Mouse (Mus musculus) forebrain, embryonic 13.5 days (tissue): ENCODE results near the gene Camsap2. TPM values are rescaled to one million over a fixed set of nuclear protein-coding genes. Genes with fewer than 3 reads are reported as not detected.

Experiments used
- ATAC-seq: fragments of 200-750 bp; cut with Nextera tagmentation; 2 replicates; pipeline ENCODE4 v1.8.0; 2017
- H3K27ac ChIP-seq: fragments of 300-500 bp; sonication (generic); 2 replicates; pipeline ENCODE4 v1.5.1; 2015; ENCODE audit warnings: inconsistent platforms, mild to moderate bottlenecking, moderate library complexity
- H3K27me3 ChIP-seq: fragments of 300-500 bp; sonication (generic); 2 replicates; pipeline ENCODE4 v1.6.1; 2015; ENCODE audit warnings: mild to moderate bottlenecking, inconsistent platforms
- H3K36me3 ChIP-seq: fragments of 300-500 bp; sonication (generic); 2 replicates; pipeline ENCODE4 v1.6.1; 2015; ENCODE audit warnings: mild to moderate bottlenecking, inconsistent platforms; ENCODE audit not compliant: poor library complexity, severe bottlenecking
- H3K4me1 ChIP-seq: fragments of 300-500 bp; sonication (generic); 2 replicates; pipeline ENCODE4 v1.6.1; 2015; ENCODE audit warnings: inconsistent platforms
- H3K4me2 ChIP-seq: fragments of 300-500 bp; sonication (generic); 2 replicates; pipeline ENCODE4 v1.6.1; 2015; ENCODE audit warnings: inconsistent platforms, mild to moderate bottlenecking, moderate library complexity
- H3K4me3 ChIP-seq: fragments of 300-500 bp; sonication (generic); 2 replicates; pipeline ENCODE4 v1.5.1; 2015; ENCODE audit warnings: mild to moderate bottlenecking, inconsistent platforms
- H3K9ac ChIP-seq: fragments of 300-500 bp; sonication (generic); 2 replicates; pipeline ENCODE4 v1.6.1; 2015; ENCODE audit warnings: mild to moderate bottlenecking, inconsistent platforms
- H3K9me3 ChIP-seq: fragments of 300-500 bp; sonication (generic); replicated peaks from 2 replicates; pipeline ENCODE4 v1.6.1; 2016; ENCODE audit warnings: inconsistent platforms
- WGBS: fragments of 180-500 bp; shearing (Covaris S2); methylation state at CpG from one replicate; pipeline ENCODE4 v1.1.7; 2015; 5-methylcytosine and 5-hydroxymethylcytosine counted together
- polyA plus RNA-seq: library from polyadenylated mRNA; unstranded; fragments of >200 nt; fragmentation: Nextera tagmentation; extraction: Ambion mirVana; gene quantifications from 2 replicates; pipeline ENCODE4 v1.2.1, GENCODE M21; 2015

The Camsap2 gene
- polyA plus RNA-seq, 1 experiment from 2014 or later = 22.1 TPM

- WGBS = 98% methylated on average over 3 of the region's 3 CpGs
- Histone ChIP-seq H3K36me3 (peaks cover 8% of the 10 kb centered on the region; the same call in 1 of the 2 replicates), H3K9me3 (no peaks in the 10 kb centered on the region), H3K4me2 (no peak overlapping the region), H3K27me3 (no peaks in the 10 kb centered on the region), H3K27ac (no peak overlapping the region), H3K4me3 (no peak overlapping the region), H3K4me1 (peaks cover 32% of the 10 kb centered on the region), H3K9ac (no peak overlapping the region)
- ATAC-seq = no peak
Measured at GRCm38 (mm10) chr1:136340541-136340940, 5.4 kb downstream of the Camsap2 start.

- no peak overlapping the region for H3K4me3 ChIP-seq
- no peak overlapping the region for H3K4me2 ChIP-seq
- 90% methylated on average over 10 of the region's 10 CpGs for WGBS
- H3K36me3 ChIP-seq = peaks cover 7% of the 10 kb centered on the region; the same call in 1 of the 2 replicates
- ATAC-seq = no peak
- peaks cover 18% of the 10 kb centered on the region for H3K4me1 ChIP-seq
- no peak overlapping the region for H3K9ac ChIP-seq
- H3K9me3 ChIP-seq = no peaks in the 10 kb centered on the region
- H3K27me3 ChIP-seq = no peaks in the 10 kb centered on the region
- no peak overlapping the region for H3K27ac ChIP-seq
Measured at GRCm38 (mm10) chr1:136334743-136335142, 11.2 kb downstream of the Camsap2 start.

- no peak overlapping the region for H3K4me3 ChIP-seq
- no peaks in the 10 kb centered on the region for H3K27me3 ChIP-seq
- peaks cover 18% of the 10 kb centered on the region for H3K4me1 ChIP-seq
- H3K36me3 ChIP-seq = 0 out of 2 replicates have a peak, but pooled peaks cover 7% of the 10 kb centered on the region
- no peaks in the 10 kb centered on the region for H3K9me3 ChIP-seq
- H3K27ac ChIP-seq = no peak overlapping the region
- ATAC-seq = no peak
- H3K9ac ChIP-seq = no peak overlapping the region
- no peak overlapping the region for H3K4me2 ChIP-seq
- 77% methylated on average over 3 of the region's 3 CpGs for WGBS
Measured at GRCm38 (mm10) chr1:136333512-136333911, 12.4 kb downstream of the Camsap2 start.

GRCm38 (mm10) chr1:136333071-136333470 is 12.8 kb downstream of the Camsap2 start:
- Histone ChIP-seq H3K27me3 (no peaks in the 10 kb centered on the region), H3K36me3 (0 out of 2 replicates have a peak, but pooled peaks cover 7% of the 10 kb centered on the region), H3K9me3 (no peaks in the 10 kb centered on the region), H3K4me1 (peaks cover 18% of the 10 kb centered on the region), H3K4me3 (no peak overlapping the region), H3K27ac (no peak overlapping the region), H3K4me2 (no peak overlapping the region), H3K9ac (no peak overlapping the region)
- WGBS = 90% methylated on average over 7 of the region's 7 CpGs
- no peak for ATAC-seq

GRCm38 (mm10) chr1:136331836-136332235 is 14.1 kb downstream of the Camsap2 start:
- 94% methylated on average over 4 of the region's 4 CpGs for WGBS
- Histone ChIP-seq H3K36me3 (0 out of 2 replicates have a peak, but pooled peaks cover 10% of the 10 kb centered on the region), H3K4me2 (no peak overlapping the region), H3K4me1 (peaks cover 18% of the 10 kb centered on the region), H3K9me3 (no peaks in the 10 kb centered on the region), H3K27me3 (no peaks in the 10 kb centered on the region), H3K4me3 (no peak overlapping the region), H3K27ac (no peak overlapping the region), H3K9ac (no peak overlapping the region)
- ATAC-seq = no peak

GRCm38 (mm10) chr1:136329426-136329825 is 16.5 kb downstream of the Camsap2 start:
- no peak overlapping the region for H3K27ac ChIP-seq
- 93% methylated on average over 4 of the region's 4 CpGs for WGBS
- peaks cover 13% of the 10 kb centered on the region; the same call in 1 of the 2 replicates for H3K36me3 ChIP-seq
- peaks cover 27% of the 10 kb centered on the region for H3K4me1 ChIP-seq
- ATAC-seq = no peak
- no peak overlapping the region for H3K4me2 ChIP-seq
- H3K9me3 ChIP-seq = no peaks in the 10 kb centered on the region
- H3K27me3 ChIP-seq = no peaks in the 10 kb centered on the region
- no peak overlapping the region for H3K4me3 ChIP-seq
- no peak overlapping the region for H3K9ac ChIP-seq

GRCm38 (mm10) chr1:136328640-136329039 is 17.3 kb downstream of the Camsap2 start:
- Histone ChIP-seq H3K9ac (no peak overlapping the region), H3K4me3 (no peak overlapping the region), H3K4me1 (peaks cover 21% of the 10 kb centered on the region), H3K36me3 (peaks cover 18% of the 10 kb centered on the region), H3K27me3 (no peaks in the 10 kb centered on the region), H3K9me3 (no peaks in the 10 kb centered on the region), H3K27ac (no peak overlapping the region), H3K4me2 (no peak overlapping the region)
- 95% methylated on average over 2 of the region's 2 CpGs for WGBS
- ATAC-seq = no peak

- H3K4me1 ChIP-seq = peaks cover 19% of the 10 kb centered on the region
- H3K36me3 ChIP-seq = peaks cover 27% of the 10 kb centered on the region
- no peak overlapping the region for H3K9ac ChIP-seq
- 98% methylated on average over 3 of the region's 3 CpGs for WGBS
- no peak overlapping the region for H3K4me2 ChIP-seq
- H3K4me3 ChIP-seq = no peak overlapping the region
- no peaks in the 10 kb centered on the region for H3K9me3 ChIP-seq
- ATAC-seq = no peak
- H3K27me3 ChIP-seq = no peaks in the 10 kb centered on the region
- no peak overlapping the region for H3K27ac ChIP-seq
Measured at GRCm38 (mm10) chr1:136327638-136328037, 18.3 kb downstream of the Camsap2 start.

GRCm38 (mm10) chr1:136325933-136326332 is 20.0 kb downstream of the Camsap2 start:
- Histone ChIP-seq H3K9me3 (no peaks in the 10 kb centered on the region), H3K4me2 (no peak overlapping the region), H3K9ac (no peak overlapping the region), H3K4me3 (no peak overlapping the region), H3K36me3 (peaks cover 24% of the 10 kb centered on the region), H3K27me3 (no peaks in the 10 kb centered on the region), H3K27ac (peak overlapping the region; percentile 20; the same call in 1 of the 2 replicates), H3K4me1 (peaks cover 15% of the 10 kb centered on the region)
- ATAC-seq = peak; percentile 48; the same call in 1 of the 2 replicates
- 40% methylated on average over 4 of the region's 4 CpGs for WGBS

- no peak overlapping the region for H3K27ac ChIP-seq
- H3K27me3 ChIP-seq = no peaks in the 10 kb centered on the region
- H3K4me1 ChIP-seq = peaks cover 15% of the 10 kb centered on the region
- H3K9ac ChIP-seq = no peak overlapping the region
- no peak overlapping the region for H3K4me3 ChIP-seq
- ATAC-seq = no peak
- H3K36me3 ChIP-seq = peaks cover 24% of the 10 kb centered on the region
- no peaks in the 10 kb centered on the region for H3K9me3 ChIP-seq
- no peak overlapping the region for H3K4me2 ChIP-seq
- 96% methylated on average over 4 of the region's 4 CpGs for WGBS
Measured at GRCm38 (mm10) chr1:136322331-136322730, 23.6 kb downstream of the Camsap2 start.

GRCm38 (mm10) chr1:136316317-136316716 is 29.6 kb downstream of the Camsap2 start:
- Histone ChIP-seq H3K9me3 (no peaks in the 10 kb centered on the region), H3K4me3 (no peak overlapping the region), H3K36me3 (no peaks in the 10 kb centered on the region), H3K4me1 (0 out of 2 replicates have a peak, but pooled peaks cover 6% of the 10 kb centered on the region), H3K4me2 (no peak overlapping the region), H3K9ac (no peak overlapping the region), H3K27me3 (no peaks in the 10 kb centered on the region), H3K27ac (no peak overlapping the region)
- no peak for ATAC-seq

- Histone ChIP-seq H3K9me3 (no peaks in the 10 kb centered on the region), H3K4me2 (no peak overlapping the region), H3K27me3 (no peaks in the 10 kb centered on the region), H3K9ac (no peak overlapping the region), H3K27ac (no peak overlapping the region), H3K4me1 (peaks cover 9% of the 10 kb centered on the region; the same call in 1 of the 2 replicates), H3K36me3 (no peaks in the 10 kb centered on the region), H3K4me3 (no peak overlapping the region)
- 92% methylated on average over 5 of the region's 5 CpGs for WGBS
- no peak for ATAC-seq
Measured at GRCm38 (mm10) chr1:136309193-136309592, 36.7 kb downstream of the Camsap2 start.

GRCm38 (mm10) chr1:136306424-136306823 is 39.5 kb downstream of the Camsap2 start:
- ATAC-seq = no peak
- H3K36me3 ChIP-seq = peaks cover 7% of the 10 kb centered on the region
- WGBS = 76% methylated on average over 3 of the region's 3 CpGs
- no peak overlapping the region for H3K4me2 ChIP-seq
- peaks cover 7% of the 10 kb centered on the region; the same call in 1 of the 2 replicates for H3K4me1 ChIP-seq
- no peaks in the 10 kb centered on the region for H3K27me3 ChIP-seq
- H3K27ac ChIP-seq = no peak overlapping the region
- no peak overlapping the region for H3K9ac ChIP-seq
- H3K9me3 ChIP-seq = no peaks in the 10 kb centered on the region
- H3K4me3 ChIP-seq = no peak overlapping the region
